Mouse (Mus musculus) myocyte (in vitro differentiated cells): ENCODE measurements at regions not wholly inside any gene's neighbourhood (a gene's known extent, or its start where the extent isn't known, plus 50 kb on each side); places are given as distances from the start of the nearest gene placed in this dataset.

Experiments
- H3K27me3 ChIP-seq: one replicate; pipeline ENCODE4 v1.6.1; 2011; ENCODE audit not compliant: control insufficient read depth, insufficient read depth, insufficient read length
- H3K36me3 ChIP-seq: one replicate; pipeline ENCODE4 v1.6.1; 2011; ENCODE audit not compliant: control insufficient read depth, insufficient read depth
- H3K4me2 ChIP-seq: one replicate; pipeline ENCODE4 v1.6.1; 2011; ENCODE audit warnings: low read depth, control low read depth
- H3K4me3 ChIP-seq: one replicate; pipeline ENCODE4 v1.5.1; 2011; ENCODE audit warnings: mild to moderate bottlenecking, control low read depth, moderate library complexity
- H3K79me2 ChIP-seq: one replicate; pipeline ENCODE4 v1.6.1; 2011; ENCODE audit not compliant: control insufficient read depth, insufficient read depth
- H3ac ChIP-seq: one replicate; pipeline ENCODE4 v1.6.1; 2011; ENCODE audit not compliant: control insufficient read depth, insufficient read length
- CEBPB ChIP-seq: IDR thresholded peaks from 2 replicates; pipeline ENCODE4 v1.6.1; 2011; ENCODE audit warnings: mild to moderate bottlenecking, moderate library complexity; ENCODE audit not compliant: poor library complexity, insufficient read depth, severe bottlenecking
- E2F4 ChIP-seq: IDR thresholded peaks from one replicate; pipeline ENCODE4 v1.6.1; 2011; ENCODE audit warnings: mild to moderate bottlenecking, control low read depth, moderate library complexity; ENCODE audit not compliant: insufficient read depth
- MAX ChIP-seq: IDR thresholded peaks from one replicate; pipeline ENCODE4 v1.6.1; 2011; ENCODE audit warnings: low read depth, mild to moderate bottlenecking, control low read depth
- MYOD1 ChIP-seq, 3 experiments: IDR thresholded peaks; one replicate each; pipeline ENCODE4 v1.6.1; 2011; ENCODE audit warnings: control low read depth in 2 of 3, low read depth in 2 of 3, mild to moderate bottlenecking in 2 of 3, moderate library complexity in 1 of 3; ENCODE audit not compliant: insufficient read length in 2 of 3, control insufficient read depth in 1 of 3
- MYOG ChIP-seq, 3 experiments: IDR thresholded peaks; one replicate each; pipeline ENCODE4 v1.6.1; 2011; ENCODE audit warnings: control low read depth in 2 of 3, low read depth in 2 of 3, mild to moderate bottlenecking in 2 of 3; ENCODE audit not compliant: insufficient read length in 2 of 3, control insufficient read depth in 1 of 3, insufficient read depth in 1 of 3
- POLR2A ChIP-seq: IDR thresholded peaks from one replicate; pipeline ENCODE4 v1.6.1; 2011; ENCODE audit warnings: low read depth, mild to moderate bottlenecking, control low read depth, moderate library complexity; ENCODE audit not compliant: insufficient read length
- POLR2AphosphoS2 ChIP-seq: IDR thresholded peaks from one replicate; pipeline ENCODE4 v1.6.1; 2011; ENCODE audit warnings: low read depth, control low read depth; ENCODE audit not compliant: insufficient read length
- REST ChIP-seq: IDR thresholded peaks from one replicate; pipeline ENCODE4 v1.6.1; 2011; ENCODE audit warnings: mild to moderate bottlenecking, control low read depth, moderate library complexity; ENCODE audit not compliant: insufficient read depth, insufficient read length
- SRF ChIP-seq: IDR thresholded peaks from one replicate; pipeline ENCODE4 v1.6.1; 2011; ENCODE audit warnings: low read depth; ENCODE audit not compliant: control insufficient read depth, insufficient read length
- TCF12 ChIP-seq: IDR thresholded peaks from one replicate; pipeline ENCODE4 v1.6.1; 2011; ENCODE audit warnings: mild to moderate bottlenecking, control low read depth; ENCODE audit not compliant: poor library complexity, insufficient read depth, severe bottlenecking
- TCF3 ChIP-seq: IDR thresholded peaks from one replicate; pipeline ENCODE4 v1.6.1; 2011; ENCODE audit warnings: low read depth, control low read depth; ENCODE audit not compliant: insufficient read length
- USF1 ChIP-seq: IDR thresholded peaks from one replicate; pipeline ENCODE4 v1.6.1; 2011; ENCODE audit warnings: low read depth, mild to moderate bottlenecking, control low read depth, moderate library complexity

- Histone ChIP-seq H3ac (no peak overlapping the region), H3K79me2 (no peaks in the 10 kb centered on the region), H3K4me2 (no peak overlapping the region), H3K4me3 (no peak overlapping the region), H3K27me3 (peaks cover 17% of the 10 kb centered on the region), H3K36me3 (no peaks in the 10 kb centered on the region)
- TF ChIP-seq POLR2A, result no peak
- no peak for TF ChIP-seq MYOG (IDR thresholded peaks at IDR 0.05; ENCODE audit: control insufficient read depth in 1 of 3, insufficient read depth in 1 of 3, insufficient read length in 2 of 3, low read depth in 2 of 3)
- no peak for TF ChIP-seq TCF3
- TF ChIP-seq USF1, result no peak
- no peak for TF ChIP-seq POLR2AphosphoS2
Measured at GRCm38 (mm10) chr4:140377941-140378340, 131.4 kb upstream of the Igsf21 start.

DNA sequence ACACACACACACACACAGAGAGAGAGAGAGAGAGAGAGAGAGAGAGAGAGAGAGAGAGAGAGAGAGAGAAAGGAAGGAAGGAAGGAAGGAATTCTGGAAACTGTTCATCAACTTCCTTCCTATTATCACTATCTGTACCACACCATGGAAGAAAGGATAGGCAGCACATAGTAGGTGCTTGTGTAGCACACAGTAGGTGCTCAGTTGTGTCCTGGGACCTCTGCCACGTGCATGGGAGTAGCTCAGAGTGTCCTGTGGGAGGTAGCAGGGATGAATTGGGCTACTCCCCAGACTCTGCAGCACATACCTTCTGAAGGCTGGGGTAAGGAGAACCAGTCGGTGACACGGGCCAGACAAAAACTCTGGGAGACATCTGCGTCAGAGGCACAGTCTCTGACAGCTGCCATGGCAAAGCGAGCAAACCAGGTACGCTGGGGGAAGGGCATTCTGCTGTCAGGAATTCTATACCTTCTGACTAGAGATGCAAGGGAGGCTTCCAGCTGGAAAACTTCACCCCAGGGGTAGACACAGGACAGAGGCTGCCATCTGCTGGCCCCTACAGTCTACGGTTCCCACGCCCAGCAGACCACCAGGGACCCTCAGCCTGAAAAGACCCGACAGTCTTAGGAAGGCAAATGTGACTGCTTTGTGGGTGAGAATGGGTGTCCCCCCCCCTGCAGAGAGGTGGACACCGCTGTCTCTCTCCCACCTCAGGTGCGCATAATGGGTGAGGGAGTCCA lies 126.2 kb upstream of the Igsf21 start:
- Histone ChIP-seq H3K4me2 (no peak overlapping the region), H3ac (no peak overlapping the region), H3K36me3 (no peaks in the 10 kb centered on the region), H3K79me2 (no peaks in the 10 kb centered on the region), H3K4me3 (no peak overlapping the region), H3K27me3 (peaks cover 35% of the 10 kb centered on the region)
- TF ChIP-seq POLR2A (no peak), REST (no peak), MYOD1 (IDR thresholded peaks at IDR 0.05; ENCODE audit: control insufficient read depth in 1 of 3, insufficient read length in 2 of 3, low read depth in 2 of 3) (no peak), SRF (no peak)

GRCm38 (mm10) chr4:140371426-140372213 lies 125.0 kb upstream of the Igsf21 start:
- no peaks in the 10 kb centered on the region for H3K79me2 ChIP-seq
- no peaks in the 10 kb centered on the region for H3K36me3 ChIP-seq
- no peak overlapping the region for H3K4me2 ChIP-seq
- peaks cover 41% of the 10 kb centered on the region for H3K27me3 ChIP-seq
- no peak overlapping the region for H3K4me3 ChIP-seq
- no peak overlapping the region for H3ac ChIP-seq
- TF ChIP-seq POLR2A, result no peak
- no peak for TF ChIP-seq MYOG (IDR thresholded peaks at IDR 0.05; ENCODE audit: control insufficient read depth in 1 of 3, insufficient read depth in 1 of 3, insufficient read length in 2 of 3, low read depth in 2 of 3)
- TF ChIP-seq MYOD1 (IDR thresholded peaks at IDR 0.05; ENCODE audit: control insufficient read depth in 1 of 3, insufficient read length in 2 of 3, low read depth in 2 of 3), result no peak
- TF ChIP-seq SRF, result no peak
- no peak for TF ChIP-seq CEBPB
- no peak for TF ChIP-seq POLR2AphosphoS2

DNA sequence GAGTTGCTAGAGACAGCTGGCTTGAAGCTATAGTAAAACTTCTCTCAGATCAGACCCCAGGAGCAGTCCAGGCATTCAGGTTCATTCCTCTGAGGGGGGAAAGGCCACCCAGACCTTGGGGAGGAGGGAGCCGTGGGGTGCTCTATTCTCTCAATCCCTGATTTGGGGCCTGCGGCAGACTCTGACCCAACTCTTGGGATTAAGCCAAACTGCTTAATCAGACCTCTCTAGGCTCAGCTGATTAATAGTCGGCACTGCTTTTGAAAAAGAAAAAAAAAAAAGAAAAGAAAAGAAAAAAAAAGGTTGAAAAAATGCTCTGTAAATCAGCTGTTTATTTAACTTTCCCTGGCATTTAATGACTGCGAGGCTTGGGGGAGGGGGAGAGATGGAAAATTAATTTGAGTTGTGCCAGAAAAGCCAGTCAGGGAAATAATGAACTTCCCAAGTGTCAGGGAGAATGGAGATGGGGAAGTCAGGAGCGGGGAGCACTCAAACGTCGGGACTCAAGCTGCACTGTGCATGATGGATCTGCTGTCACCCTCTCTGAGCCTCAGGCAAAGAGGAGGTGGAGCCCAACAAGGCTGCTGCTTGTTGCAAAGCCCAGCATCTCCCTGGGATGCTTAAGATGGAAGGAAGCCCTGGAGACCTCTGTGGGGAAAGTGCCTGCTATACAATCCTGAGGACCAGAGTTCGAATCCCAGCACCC lies 120.5 kb upstream of the Igsf21 start:
- Histone ChIP-seq H3K36me3 (no peaks in the 10 kb centered on the region), H3ac (no peak overlapping the region), H3K27me3 (peaks cover 17% of the 10 kb centered on the region), H3K79me2 (no peaks in the 10 kb centered on the region), H3K4me3 (no peak overlapping the region), H3K4me2 (no peak overlapping the region)
- TF ChIP-seq E2F4 (no peak), TCF3 (no peak), REST (no peak), CEBPB (no peak), POLR2A (no peak), MYOD1 (IDR thresholded peaks at IDR 0.05; ENCODE audit: control insufficient read depth in 1 of 3, insufficient read length in 2 of 3, low read depth in 2 of 3) (no peak), MYOG (IDR thresholded peaks at IDR 0.05; ENCODE audit: control insufficient read depth in 1 of 3, insufficient read depth in 1 of 3, insufficient read length in 2 of 3, low read depth in 2 of 3) (no peak)

DNA sequence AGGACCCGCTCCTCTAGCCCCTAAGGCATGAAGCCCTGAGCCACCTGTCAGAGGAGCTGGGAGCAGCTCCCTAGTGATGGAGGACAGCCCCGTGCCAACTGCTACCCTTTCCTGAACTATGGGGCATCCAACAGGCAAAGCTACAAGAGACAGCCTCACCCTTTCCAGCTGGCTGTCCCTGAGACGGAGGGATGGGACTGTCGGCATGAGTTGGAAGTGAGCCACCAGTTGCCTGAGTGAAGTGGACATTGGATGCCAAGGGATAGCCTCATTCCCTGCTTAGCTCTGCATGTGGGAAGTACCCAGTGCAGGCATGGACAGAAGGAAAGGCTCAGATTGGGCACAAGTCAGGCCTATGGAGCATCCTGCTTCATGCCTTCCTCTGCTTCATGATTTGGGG lies 112.3 kb upstream of the Igsf21 start:
- Histone ChIP-seq H3K4me2 (no peak overlapping the region), H3K79me2 (no peaks in the 10 kb centered on the region), H3ac (no peak overlapping the region), H3K4me3 (no peak overlapping the region), H3K27me3 (no peaks in the 10 kb centered on the region), H3K36me3 (no peaks in the 10 kb centered on the region)
- TF ChIP-seq MAX (no peak), REST (no peak), POLR2AphosphoS2 (no peak), CEBPB (no peak), MYOD1 (IDR thresholded peaks at IDR 0.05; ENCODE audit: control insufficient read depth in 1 of 3, insufficient read length in 2 of 3, low read depth in 2 of 3) (no peak), SRF (no peak), TCF12 (no peak)
